Mouse (Mus musculus) limb, embryonic 14.5 days (tissue): ENCODE results near the gene Gm20388. TPM values are rescaled to one million over a fixed set of nuclear protein-coding genes. Genes with fewer than 3 reads are reported as not detected.

Experiments used
- ATAC-seq: fragments of 200-750 bp; cut with Nextera tagmentation; 2 replicates; pipeline ENCODE4 v1.8.0; 2017; ENCODE audit warnings: low read depth, moderate number of reproducible peaks, moderate TSS enrichment; ENCODE audit not compliant: low FRiP score
- DNase-seq: peaks from one replicate; pipeline ENCODE4 v3.0.0-alpha.2; 2015; ENCODE audit warnings: low spot score
- H3K27ac ChIP-seq: fragments of 300-500 bp; sonication (generic); replicated peaks from 2 replicates; pipeline ENCODE4 v1.5.1; 2014; ENCODE audit warnings: low read depth, mild to moderate bottlenecking, low read length, moderate library complexity, mixed read lengths
- H3K27me3 ChIP-seq: fragments of 300-500 bp; sonication (generic); 2 replicates; pipeline ENCODE4 v1.6.1; 2014; ENCODE audit warnings: low read length, mixed read lengths; ENCODE audit not compliant: control insufficient read depth, insufficient read depth
- H3K36me3 ChIP-seq: fragments of 300-500 bp; sonication (generic); 2 replicates; pipeline ENCODE4 v1.6.1; 2014; ENCODE audit warnings: mild to moderate bottlenecking, low read length, moderate library complexity, mixed read lengths; ENCODE audit not compliant: control insufficient read depth, insufficient read depth
- H3K4me1 ChIP-seq: fragments of 300-500 bp; sonication (generic); 2 replicates; pipeline ENCODE4 v1.6.1; 2014; ENCODE audit warnings: antibody characterized with exemption, low read length, mixed read lengths; ENCODE audit not compliant: control insufficient read depth, insufficient read depth
- H3K4me2 ChIP-seq: fragments of 300-500 bp; sonication (generic); replicated peaks from 2 replicates; pipeline ENCODE4 v1.6.1; 2014; ENCODE audit warnings: low read depth, mild to moderate bottlenecking, low read length, moderate library complexity; ENCODE audit not compliant: severe bottlenecking
- H3K4me3 ChIP-seq: fragments of 300-500 bp; sonication (generic); replicated peaks from 2 replicates; pipeline ENCODE4 v1.5.1; 2014; ENCODE audit warnings: low read length
- H3K9ac ChIP-seq: fragments of 300-500 bp; sonication (generic); 2 replicates; pipeline ENCODE4 v1.6.1; 2014; ENCODE audit warnings: mild to moderate bottlenecking, low read depth, low read length, moderate library complexity; ENCODE audit not compliant: severe bottlenecking
- H3K9me3 ChIP-seq: fragments of 300-500 bp; sonication (generic); 2 replicates; pipeline ENCODE4 v1.6.1; 2016; ENCODE audit warnings: low read length; ENCODE audit not compliant: control insufficient read depth
- POLR2A ChIP-seq: fragments of 200-500 bp; IDR thresholded peaks from 2 replicates; pipeline ENCODE4 v1.8.0; 2012; ENCODE audit warnings: inconsistent platforms, mild to moderate bottlenecking, moderate library complexity, borderline replicate concordance; ENCODE audit not compliant: insufficient read depth, insufficient read length; ENCODE audit errors: extremely low read depth
- WGBS: fragments of 180-500 bp; shearing (Covaris S2); extraction: QIAGEN DNeasy Blood & Tissue Kit; methylation state at CpG from one replicate; pipeline ENCODE4 v1.1.7; 2014; 5-methylcytosine and 5-hydroxymethylcytosine counted together
- polyA plus RNA-seq, 2 experiments: library from polyadenylated mRNA; depleted of rRNA in 1 of 2; stranded (reverse) in 1 of 2; unstranded in 1 of 2; fragments of >200 nt; fragmentation: Nextera tagmentation in 1 of 2; extraction: Ambion mirVana in 1 of 2; gene quantifications; 2 replicates each; pipeline versions ENCODE4 v1.2.1 to v1.2.3; 2012 to 2014

Gene Gm20388
- polyA plus RNA-seq, 2 experiments, result 1.9 to 49.9 TPM

- Histone ChIP-seq H3K27me3 (no peaks in the 10 kb centered on the region), H3K4me1 (peaks cover 5% of the 10 kb centered on the region), H3K36me3 (peaks cover 14% of the 10 kb centered on the region), H3K4me3 (peak within 1 kb of the TSS; percentile 70), H3K4me2 (peak within 1 kb of the TSS; percentile 80), H3K9ac (peak within 1 kb of the TSS; percentile 81), H3K9me3 (no peaks in the 10 kb centered on the region), H3K27ac (peak within 1 kb of the TSS; percentile 76)
- DNase-seq (peak; percentile 100), ATAC-seq (peak; percentile 99)
- 1% methylated on average over 65 of the region's 67 CpGs for WGBS
- peak; percentile 60; the same call in 1 of the 2 replicates for TF ChIP-seq POLR2A
These were observed 678.5 kb downstream of the Gm20388 start, which contains the start of gene Gins2 for GRCm38 (mm10) chr8:120588908-120589771. Gins2 (minus strand) TSS chr8:120589304.

GRCm38 (mm10) chr8:120589921-120590320, 679.3 kb downstream of the Gm20388 start:
- peak overlapping the region; percentile 61 for H3K4me2 ChIP-seq
- DNase-seq (peak; percentile 17), ATAC-seq (no peak)
- 55% methylated on average over 2 of the region's 2 CpGs for WGBS
- no peak overlapping the region for H3K27ac ChIP-seq
- H3K9ac ChIP-seq, result peak overlapping the region; percentile 48
- peak overlapping the region; percentile 43 for H3K4me3 ChIP-seq
- TF ChIP-seq POLR2A, result no peak
- peaks cover 10% of the 10 kb centered on the region for H3K36me3 ChIP-seq
- peaks cover 5% of the 10 kb centered on the region for H3K4me1 ChIP-seq
- H3K9me3 ChIP-seq, result no peaks in the 10 kb centered on the region
- no peaks in the 10 kb centered on the region for H3K27me3 ChIP-seq

GRCm38 (mm10) chr8:120591587-120592292, 681.1 kb downstream of the Gm20388 start:
- 72% methylated on average over 10 of the region's 10 CpGs for WGBS

GRCm38 (mm10) chr8:120594571-120594970, 683.9 kb downstream of the Gm20388 start:
- no peak for TF ChIP-seq POLR2A
- H3K27ac ChIP-seq, result no peak overlapping the region
- WGBS, result 88% methylated on average over 5 of the region's 5 CpGs
- no peak overlapping the region for H3K4me2 ChIP-seq
- no peak overlapping the region for H3K4me3 ChIP-seq
- H3K9me3 ChIP-seq, result no peaks in the 10 kb centered on the region
- no peak overlapping the region for H3K9ac ChIP-seq
- no peaks in the 10 kb centered on the region for H3K36me3 ChIP-seq
- no peak for ATAC-seq
- no peak for DNase-seq
- H3K27me3 ChIP-seq, result no peaks in the 10 kb centered on the region
- peaks cover 8% of the 10 kb centered on the region for H3K4me1 ChIP-seq

More at GRCm38 (mm10) chr8:120591587-120592292, 681.1 kb downstream of the Gm20388 start:
- Histone ChIP-seq H3K27me3 (no peaks in the 10 kb centered on the region), H3K4me3 (no peak overlapping the region), H3K9me3 (no peaks in the 10 kb centered on the region), H3K4me1 (peaks cover 5% of the 10 kb centered on the region), H3K4me2 (no peak overlapping the region), H3K9ac (no peak overlapping the region), H3K36me3 (no peaks in the 10 kb centered on the region), H3K27ac (no peak overlapping the region)
- TF ChIP-seq POLR2A, result no peak
- DNase-seq (no peak), ATAC-seq (no peak)

- DNase-seq (peak; percentile 33), ATAC-seq (no peak)
- no peak overlapping the region for H3K4me2 ChIP-seq
- H3K36me3 ChIP-seq, result no peaks in the 10 kb centered on the region
- WGBS, result 8% methylated on average over 5 of the region's 5 CpGs
- no peak overlapping the region for H3K9ac ChIP-seq
- H3K4me1 ChIP-seq, result peaks cover 3% of the 10 kb centered on the region; the same call in 1 of the 2 replicates
- H3K27ac ChIP-seq, result no peak overlapping the region
- H3K27me3 ChIP-seq, result no peaks in the 10 kb centered on the region
- H3K9me3 ChIP-seq, result no peaks in the 10 kb centered on the region
- TF ChIP-seq POLR2A, result no peak
- no peak overlapping the region for H3K4me3 ChIP-seq
These were observed 685.3 kb downstream of the Gm20388 start for GRCm38 (mm10) chr8:120595963-120596362.
